Mouse (Mus musculus) erythroblast, embryonic 14.5 days (primary cell): ENCODE measurements around the gene Tmx2. TPM values are rescaled to one million over a fixed set of nuclear protein-coding genes. Genes with fewer than 3 reads are reported as not detected.
"Not testable (repeated sequence)": the region's sequence is repeated elsewhere in the genome, so short reads cannot be mapped to it uniquely, and the experiment has no call there.

Experiments
- H3K27me3 ChIP-seq: 2 replicates; pipeline ENCODE4 v1.6.1; 2012; ENCODE audit warnings: inconsistent platforms; ENCODE audit not compliant: control insufficient read depth
- H3K36me3 ChIP-seq: 2 replicates; pipeline ENCODE4 v1.6.1; 2012; ENCODE audit warnings: mild to moderate bottlenecking, inconsistent platforms; ENCODE audit not compliant: control insufficient read depth
- H3K4me1 ChIP-seq: 2 replicates; pipeline ENCODE4 v1.6.1; 2012; ENCODE audit warnings: inconsistent platforms; ENCODE audit not compliant: control insufficient read depth
- H3K4me3 ChIP-seq: replicated peaks from 2 replicates; pipeline ENCODE3; 2012; ENCODE audit warnings: moderate library complexity, mild to moderate bottlenecking, inconsistent platforms
- H3K9me3 ChIP-seq: 2 replicates; pipeline ENCODE4 v1.6.1; 2012; ENCODE audit warnings: low read length, inconsistent platforms, mixed read lengths; ENCODE audit not compliant: control insufficient read depth
- GATA1 ChIP-seq: IDR thresholded peaks from 2 replicates; pipeline ENCODE4 v1.6.1; 2012; ENCODE audit warnings: low read length, inconsistent platforms, mixed read lengths
- TAL1 ChIP-seq: IDR thresholded peaks from 3 replicates; pipeline ENCODE4 v1.6.1; 2012; ENCODE audit warnings: low read length, inconsistent platforms, mixed read lengths
- polyA plus RNA-seq: library from polyadenylated mRNA; stranded (reverse); fragments of >175 nt; gene quantifications from 2 replicates; pipeline ENCODE4 v1.2.3, GENCODE M21; 2012

Gene Tmx2
- polyA plus RNA-seq, 1 experiment, result 0.83 TPM

- H3K9me3 ChIP-seq, result no peaks in the 10 kb centered on the region
- peaks cover 97% of the 10 kb centered on the region for H3K36me3 ChIP-seq
- H3K4me3 ChIP-seq, result no peak overlapping the region
- peaks cover under 1% of the 10 kb centered on the region for H3K4me1 ChIP-seq
- TF ChIP-seq TAL1 (no peak), GATA1 (no peak)
- no peaks in the 10 kb centered on the region for H3K27me3 ChIP-seq
These were observed 16.2 kb upstream of the Tmx2 start for GRCm38 (mm10) chr2:84695007-84695695.

GRCm38 (mm10) chr2:84690050-84690449 is 11.1 kb upstream of the Tmx2 start:
- peaks cover 21% of the 10 kb centered on the region for H3K4me1 ChIP-seq
- peaks cover 98% of the 10 kb centered on the region for H3K36me3 ChIP-seq
- no peak overlapping the region for H3K4me3 ChIP-seq
- no peaks in the 10 kb centered on the region for H3K9me3 ChIP-seq
- TF ChIP-seq GATA1 (no peak), TAL1 (no peak)
- no peaks in the 10 kb centered on the region for H3K27me3 ChIP-seq

GRCm38 (mm10) chr2:84688080-84688844 is 9.3 kb upstream of the Tmx2 start:
- TF ChIP-seq GATA1 (no peak), TAL1 (peak; percentile 31; the same call in 1 of the 3 replicates)
- Histone ChIP-seq H3K36me3 (peaks cover 95% of the 10 kb centered on the region), H3K9me3 (no peaks in the 10 kb centered on the region), H3K27me3 (no peaks in the 10 kb centered on the region), H3K4me3 (no peak overlapping the region), H3K4me1 (peaks cover 35% of the 10 kb centered on the region)

- Histone ChIP-seq H3K9me3 (no peaks in the 10 kb centered on the region), H3K4me3 (peak overlapping the region; percentile 63), H3K36me3 (peaks cover 74% of the 10 kb centered on the region), H3K27me3 (no peaks in the 10 kb centered on the region), H3K4me1 (peaks cover 59% of the 10 kb centered on the region)
- peak; percentile 88 for TF ChIP-seq GATA1
- peak; percentile 62; the same call in 2 of the 3 replicates for TF ChIP-seq TAL1
These were observed 3.8 kb upstream of the Tmx2 start for GRCm38 (mm10) chr2:84682605-84683183.

GRCm38 (mm10) chr2:84677968-84678880 is 716 bp downstream of the Tmx2 start, which contains the start of the genes Gm28635 and Med19:
Gene Gm28635 (minus strand): TSS chr2:84678041.
Gene Med19 (plus strand): TSS chr2:84678402.
- peak within 1 kb of the TSS; percentile 78 for H3K4me3 ChIP-seq
- no peaks in the 10 kb centered on the region for H3K9me3 ChIP-seq
- TF ChIP-seq TAL1 (no peak), GATA1 (no peak)
- no peaks in the 10 kb centered on the region for H3K27me3 ChIP-seq
- H3K4me1 ChIP-seq, result peaks cover 63% of the 10 kb centered on the region
- H3K36me3 ChIP-seq, result peaks cover 66% of the 10 kb centered on the region

GRCm38 (mm10) chr2:84677270-84677967 is 1.5 kb downstream of the Tmx2 start:
- H3K9me3 ChIP-seq, result no peaks in the 10 kb centered on the region
- no peaks in the 10 kb centered on the region for H3K27me3 ChIP-seq
- TF ChIP-seq GATA1, result peak; percentile 37; the same call in 1 of the 2 replicates
- TF ChIP-seq TAL1, result no peak
- H3K4me3 ChIP-seq, result peak overlapping the region; percentile 78
- peaks cover 67% of the 10 kb centered on the region for H3K36me3 ChIP-seq
- H3K4me1 ChIP-seq, result peaks cover 56% of the 10 kb centered on the region

GRCm38 (mm10) chr2:84671535-84671934 is 7.4 kb downstream of the Tmx2 start:
- not testable (repeated sequence) for H3K4me3 ChIP-seq, H3K9me3 ChIP-seq, H3K27me3 ChIP-seq
- peaks cover 36% of the 10 kb centered on the region for H3K4me1 ChIP-seq
- H3K36me3 ChIP-seq, result peaks cover 59% of the 10 kb centered on the region

GRCm38 (mm10) chr2:84670569-84670933 is 8.4 kb downstream of the Tmx2 start, which contains the start of gene Selenoh:
Gene Selenoh (minus strand): TSS chr2:84670770.
- H3K9me3 ChIP-seq, result no peaks in the 10 kb centered on the region
- H3K27me3 ChIP-seq, result no peaks in the 10 kb centered on the region
- H3K4me3 ChIP-seq, result peak within 1 kb of the TSS; percentile 88
- TF ChIP-seq TAL1, result no peak
- TF ChIP-seq GATA1, result no peak
- peaks cover 27% of the 10 kb centered on the region for H3K4me1 ChIP-seq
- peaks cover 49% of the 10 kb centered on the region for H3K36me3 ChIP-seq
